Mouse (Mus musculus) kidney, embryonic 15.5 days (tissue): ENCODE measurements around the gene Olfr1033. TPM values are rescaled to one million over a fixed set of nuclear protein-coding genes. Genes with fewer than 3 reads are reported as not detected.

ENCODE experiments used
- polyA plus RNA-seq: library from polyadenylated mRNA; unstranded; fragments of >200 nt; fragmentation: Nextera tagmentation; extraction: Ambion mirVana; gene quantifications from 2 replicates; pipeline ENCODE4 v1.2.1, GENCODE M21; 2015

Gene Olfr1033
- polyA plus RNA-seq, 1 experiment from 2014 or later: 4.0 TPM

Other genes with a start within 250 kb of the Olfr1033 start
- gene Olfr1014, start 247.9 kb upstream of the Olfr1033 start, polyA plus RNA-seq: not detected in 2 replicates
- not detected in 2 replicates for gene Olfr1015, start 238.6 kb upstream of the Olfr1033 start, polyA plus RNA-seq
- not detected in 2 replicates for gene Olfr1016, start 218.1 kb upstream of the Olfr1033 start, polyA plus RNA-seq
- not detected in 2 replicates for gene Olfr1018, start 202.2 kb upstream of the Olfr1033 start, polyA plus RNA-seq
- not detected in 2 replicates for gene Olfr1019, start 175.2 kb upstream of the Olfr1033 start, polyA plus RNA-seq
- not detected in 2 replicates for gene Olfr1020, start 173.6 kb upstream of the Olfr1033 start, polyA plus RNA-seq
- gene Olfr1022, start 152.0 kb upstream of the Olfr1033 start, polyA plus RNA-seq: not detected in 2 replicates
- gene Olfr1023, start 135.0 kb upstream of the Olfr1033 start, polyA plus RNA-seq: not detected in 2 replicates
- not detected in 2 replicates for gene Olfr1024, start 115.6 kb upstream of the Olfr1033 start, polyA plus RNA-seq
- gene Olfr1025-ps1, start 105.4 kb upstream of the Olfr1033 start, polyA plus RNA-seq: not detected in 2 replicates
- gene Olfr1026, start 99.1 kb upstream of the Olfr1033 start, polyA plus RNA-seq: not detected in 2 replicates
- gene Olfr1028, start 70.2 kb upstream of the Olfr1033 start, polyA plus RNA-seq: not detected in 2 replicates
- not detected in 2 replicates for gene Olfr1029, start 46.7 kb upstream of the Olfr1033 start, polyA plus RNA-seq
- not detected in 2 replicates for gene Olfr1030, start 41.4 kb upstream of the Olfr1033 start, polyA plus RNA-seq
- not detected in 2 replicates for gene Olfr1031, start 30.3 kb upstream of the Olfr1033 start, polyA plus RNA-seq
- gene Olfr1032, start 15.1 kb upstream of the Olfr1033 start, polyA plus RNA-seq: not detected in 2 replicates
- gene Olfr1034, start 25.2 kb downstream of the Olfr1033 start, polyA plus RNA-seq: 0.04 and 0.10 TPM in 2 replicates
- not detected in 2 replicates for gene Olfr1036, start 53.4 kb downstream of the Olfr1033 start, polyA plus RNA-seq
- not detected in 2 replicates for gene Olfr1037, start 66.8 kb downstream of the Olfr1033 start, polyA plus RNA-seq
- gene Olfr1039, start 115.3 kb downstream of the Olfr1033 start, polyA plus RNA-seq: not detected in 2 replicates
- not detected in 2 replicates for gene Olfr1040, start 126.1 kb downstream of the Olfr1033 start, polyA plus RNA-seq
- gene Olfr1042, start 141.2 kb downstream of the Olfr1033 start, polyA plus RNA-seq: not detected in 2 replicates
- not detected in 2 replicates for gene Olfr1043, start 146.9 kb downstream of the Olfr1033 start, polyA plus RNA-seq
- gene Olfr1044, start 157.2 kb downstream of the Olfr1033 start, polyA plus RNA-seq: not detected in 2 replicates
- not detected in 2 replicates for gene Olfr52, start 165.1 kb downstream of the Olfr1033 start, polyA plus RNA-seq
- gene Olfr1045, start 182.4 kb downstream of the Olfr1033 start, polyA plus RNA-seq: not detected in 2 replicates
- gene Olfr1046, start 198.7 kb downstream of the Olfr1033 start, polyA plus RNA-seq: not detected in 2 replicates
- gene Olfr1047, start 210.8 kb downstream of the Olfr1033 start, polyA plus RNA-seq: not detected in 2 replicates
- gene Olfr1048, start 219.7 kb downstream of the Olfr1033 start, polyA plus RNA-seq: not detected in 2 replicates
- gene Olfr1049, start 237.7 kb downstream of the Olfr1033 start, polyA plus RNA-seq: not detected in 2 replicates